Comparison of ENCODE assay signal across 9 mouse cellular contexts in the genomic region with DNA sequence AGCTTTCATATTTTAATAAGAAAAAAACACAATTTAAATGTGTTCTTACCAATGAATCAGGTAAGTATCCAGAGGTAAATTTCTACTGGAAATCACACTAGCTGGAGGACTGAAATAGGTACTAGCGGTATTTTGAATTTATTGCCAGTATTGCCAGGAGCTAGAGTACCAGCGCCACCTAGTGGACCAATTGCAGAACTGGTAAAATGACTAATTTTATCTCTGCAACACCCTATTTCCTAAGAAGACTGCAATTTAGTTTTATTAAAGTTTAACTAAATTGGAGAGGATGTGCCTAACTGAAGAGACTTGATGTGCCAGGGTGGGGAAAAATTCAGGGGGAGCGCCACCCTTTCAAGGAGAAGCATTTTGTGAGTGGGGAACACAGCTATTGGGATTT.
DNase-seq lines count a peak whose midpoint lies in the region; ATAC-seq and TF ChIP-seq lines count a peak whose summit lies in the region.
"Had no signal": no experiment of that assay in that cellular context is flagged by ENCODE, and none has a peak within 500 bp of the region (broad histone marks: within the 10 kb centered on the region; RNA-seq: fewer than 3 reads in every experiment).

No protein-coding gene starts in this region.

- no peak overlapping the region for H3K4me2 ChIP-seq in heart, embryonic 12.5 days
- no peak overlapping the region for H3K4me2 ChIP-seq in forebrain, embryonic 12.5 days
- H3K4me2 ChIP-seq in midbrain, embryonic 16.5 days (ENCODE audit: low read length): no peak overlapping the region
- H3K4me2 ChIP-seq: liver, embryonic 13.5 days had no signal

- no peak overlapping the region for H3K9ac ChIP-seq in heart, embryonic 12.5 days
- H3K9ac ChIP-seq in forebrain, embryonic 12.5 days: no peak overlapping the region
- no peak overlapping the region for H3K9ac ChIP-seq in midbrain, embryonic 16.5 days (ENCODE audit: low read depth, low read length)
- H3K9ac ChIP-seq: liver, embryonic 13.5 days had no signal

- H3K4me1 ChIP-seq in heart, embryonic 12.5 days (replicated peaks): no peaks in the 10 kb centered on the region
- no peaks in the 10 kb centered on the region for H3K4me1 ChIP-seq in forebrain, embryonic 12.5 days
- no peaks in the 10 kb centered on the region for H3K4me1 ChIP-seq in midbrain, embryonic 16.5 days (ENCODE audit: control insufficient read depth, insufficient read depth, low read length)
- H3K4me1 ChIP-seq: liver, embryonic 13.5 days had no signal

- no peak overlapping the region for H3K27ac ChIP-seq in heart, embryonic 12.5 days (ENCODE audit: poor library complexity, severe bottlenecking)
- H3K27ac ChIP-seq in forebrain, embryonic 12.5 days: no peak overlapping the region
- H3K27ac ChIP-seq in layer of hippocampus, adult 2 months: no peak overlapping the region
- H3K27ac ChIP-seq in midbrain, embryonic 16.5 days (ENCODE audit: low read length): no peak overlapping the region
- H3K27ac ChIP-seq: liver, embryonic 13.5 days had no signal

- no peaks in the 10 kb centered on the region for H3K27me3 ChIP-seq in heart, embryonic 12.5 days (replicated peaks)
- no peaks in the 10 kb centered on the region for H3K27me3 ChIP-seq in forebrain, embryonic 12.5 days
- no peaks in the 10 kb centered on the region for H3K27me3 ChIP-seq in midbrain, embryonic 16.5 days (ENCODE audit: control insufficient read depth, insufficient read depth, low read depth, low read length)
- H3K27me3 ChIP-seq: liver, embryonic 13.5 days had no signal

- no peaks in the 10 kb centered on the region for H3K36me3 ChIP-seq in heart, embryonic 12.5 days
- H3K36me3 ChIP-seq in forebrain, embryonic 12.5 days (replicated peaks): no peaks in the 10 kb centered on the region
- H3K36me3 ChIP-seq in midbrain, embryonic 16.5 days (ENCODE audit: control insufficient read depth, insufficient read depth, low read length): no peaks in the 10 kb centered on the region
- H3K36me3 ChIP-seq: liver, embryonic 13.5 days had no signal

- WGBS in heart, embryonic 12.5 days: 8% methylated on average over 3 of the region's 3 CpGs
- 10% methylated on average over 3 of the region's 3 CpGs for WGBS in forebrain, embryonic 12.5 days
- WGBS in midbrain, embryonic 16.5 days: 5% methylated on average over 3 of the region's 3 CpGs

- peak; percentile 98 for TF ChIP-seq CTCF in layer of hippocampus, adult 2 months (conservative IDR thresholded peaks at IDR 0.05)

- H3K4me3 ChIP-seq in heart, embryonic 12.5 days: no peak overlapping the region
- no peak overlapping the region for H3K4me3 ChIP-seq in forebrain, embryonic 12.5 days (replicated peaks)
- H3K4me3 ChIP-seq in layer of hippocampus, adult 2 months: no peak overlapping the region
- no peak overlapping the region for H3K4me3 ChIP-seq in midbrain, embryonic 16.5 days (ENCODE audit: low read depth, low read length)
- H3K4me3 ChIP-seq: liver, embryonic 13.5 days had no signal

- no peak for ATAC-seq in heart, embryonic 12.5 days (ENCODE audit: insufficient number of reproducible peaks, low FRiP score)
- peak; percentile 71 for ATAC-seq in forebrain, embryonic 12.5 days (ENCODE audit: low FRiP score)
- ATAC-seq in midbrain, embryonic 16.5 days: peak; percentile 54; the same call in 1 of the 2 replicates

- no peaks in the 10 kb centered on the region for H3K9me3 ChIP-seq in heart, embryonic 12.5 days (replicated peaks)
- H3K9me3 ChIP-seq in forebrain, embryonic 12.5 days: no peaks in the 10 kb centered on the region
- H3K9me3 ChIP-seq in midbrain, embryonic 16.5 days (replicated peaks; ENCODE audit: control insufficient read depth, low read length, poor library complexity, severe bottlenecking): no peaks in the 10 kb centered on the region
- H3K9me3 ChIP-seq: liver, embryonic 13.5 days had no signal

- peak; percentile 17 to 49 for DNase-seq in heart, adult 18-20 months
- DNase-seq in A20 (ENCODE audit: low read depth, low spot score): peak; percentile 64
- DNase-seq in brain, embryonic 18.5 days (ENCODE audit: low read depth, low spot score): peak; percentile 34
- peak in 1 of 2 experiments; percentile 64 for DNase-seq in layer of hippocampus, adult 2 months (ENCODE audit: low spot score in 2 of 2)
- DNase-seq in spleen, postnatal 4 days (ENCODE audit: low spot score in 2 of 2): no peak
- DNase-seq: liver, embryonic 13.5 days had no signal

Comparison
In these comparisons a context has a peak if more than half of its experiments do, and no peak if none do; other contexts are left out.
1. DNase-seq: peak in heart, adult 18-20 months (2 of 2), A20 (single experiment) and brain, embryonic 18.5 days (single experiment); none in spleen, postnatal 4 days (0 of 2).